Mouse (Mus musculus) embryonic fibroblast, embryonic 13.5 days (primary cell): Measurements from ENCODE around the gene Rpl21.

Experiments used
- CTCF ChIP-seq: IDR thresholded peaks from 2 replicates; pipeline ENCODE4 v1.5.1; 2011; ENCODE audit warnings: mild to moderate bottlenecking, control low read depth, low read length, moderate library complexity, borderline replicate concordance; ENCODE audit not compliant: insufficient read depth
- POLR2A ChIP-seq: IDR thresholded peaks from 2 replicates; pipeline ENCODE4 v1.6.1; 2011; ENCODE audit warnings: low read depth, mild to moderate bottlenecking, control low read depth, low read length, moderate library complexity

GRCm38 (mm10) chr5:146841301-146841700 is 8.6 kb downstream of the Rpl21 start:
- no peak for TF ChIP-seq CTCF
- TF ChIP-seq POLR2A: no peak
